Mouse (Mus musculus) embryonic facial prominence, embryonic 13.5 days (tissue): ENCODE measurements around the gene Slc7a14. TPM values are rescaled to one million over a fixed set of nuclear protein-coding genes. Genes with fewer than 3 reads are reported as not detected.
A peak's percentile ranks its signal among the peaks of the same experiment; 100 is the strongest.

Experiments used
- ATAC-seq: fragments of 200-750 bp; cut with Nextera tagmentation; 2 replicates; pipeline ENCODE4 v1.8.0; 2017; ENCODE audit warnings: low read depth; ENCODE audit not compliant: insufficient number of reproducible peaks, insufficient read depth, low FRiP score, low TSS enrichment
- H3K27ac ChIP-seq: fragments of 300-500 bp; sonication (generic); 2 replicates; pipeline ENCODE4 v1.5.1; 2015; ENCODE audit warnings: moderate library complexity, mild to moderate bottlenecking, inconsistent platforms
- H3K27me3 ChIP-seq: fragments of 300-500 bp; sonication (generic); 2 replicates; pipeline ENCODE4 v1.6.1; 2015; ENCODE audit warnings: mild to moderate bottlenecking, inconsistent platforms
- H3K36me3 ChIP-seq: fragments of 300-500 bp; sonication (generic); 2 replicates; pipeline ENCODE4 v1.6.1; 2015; ENCODE audit warnings: mild to moderate bottlenecking, inconsistent platforms
- H3K4me1 ChIP-seq: fragments of 300-500 bp; sonication (generic); 2 replicates; pipeline ENCODE4 v1.6.1; 2015; ENCODE audit warnings: inconsistent platforms
- H3K4me2 ChIP-seq: fragments of 300-500 bp; sonication (generic); 2 replicates; pipeline ENCODE4 v1.6.1; 2015; ENCODE audit warnings: moderate library complexity, mild to moderate bottlenecking, inconsistent platforms
- H3K4me3 ChIP-seq: fragments of 300-500 bp; sonication (generic); 2 replicates; pipeline ENCODE4 v1.5.1; 2015; ENCODE audit warnings: mild to moderate bottlenecking, inconsistent platforms
- H3K9ac ChIP-seq: fragments of 300-500 bp; sonication (generic); 2 replicates; pipeline ENCODE4 v1.6.1; 2015; ENCODE audit warnings: mild to moderate bottlenecking, inconsistent platforms
- H3K9me3 ChIP-seq: fragments of 300-500 bp; sonication (generic); 2 replicates; pipeline ENCODE4 v1.6.1; 2016; ENCODE audit warnings: inconsistent platforms
- WGBS: fragments of 180-500 bp; shearing (Covaris S2); methylation state at CpG from one replicate; pipeline ENCODE4 v1.1.7; 2015; ENCODE audit warnings: mixed read lengths; 5-methylcytosine and 5-hydroxymethylcytosine counted together
- polyA plus RNA-seq: library from polyadenylated mRNA; unstranded; fragments of >200 nt; fragmentation: Nextera tagmentation; extraction: Ambion mirVana; gene quantifications from 2 replicates; pipeline ENCODE4 v1.2.1, GENCODE M21; 2015

Slc7a14 gene
- 0.07 and 0.21 TPM in 2 replicates for polyA plus RNA-seq

DNA sequence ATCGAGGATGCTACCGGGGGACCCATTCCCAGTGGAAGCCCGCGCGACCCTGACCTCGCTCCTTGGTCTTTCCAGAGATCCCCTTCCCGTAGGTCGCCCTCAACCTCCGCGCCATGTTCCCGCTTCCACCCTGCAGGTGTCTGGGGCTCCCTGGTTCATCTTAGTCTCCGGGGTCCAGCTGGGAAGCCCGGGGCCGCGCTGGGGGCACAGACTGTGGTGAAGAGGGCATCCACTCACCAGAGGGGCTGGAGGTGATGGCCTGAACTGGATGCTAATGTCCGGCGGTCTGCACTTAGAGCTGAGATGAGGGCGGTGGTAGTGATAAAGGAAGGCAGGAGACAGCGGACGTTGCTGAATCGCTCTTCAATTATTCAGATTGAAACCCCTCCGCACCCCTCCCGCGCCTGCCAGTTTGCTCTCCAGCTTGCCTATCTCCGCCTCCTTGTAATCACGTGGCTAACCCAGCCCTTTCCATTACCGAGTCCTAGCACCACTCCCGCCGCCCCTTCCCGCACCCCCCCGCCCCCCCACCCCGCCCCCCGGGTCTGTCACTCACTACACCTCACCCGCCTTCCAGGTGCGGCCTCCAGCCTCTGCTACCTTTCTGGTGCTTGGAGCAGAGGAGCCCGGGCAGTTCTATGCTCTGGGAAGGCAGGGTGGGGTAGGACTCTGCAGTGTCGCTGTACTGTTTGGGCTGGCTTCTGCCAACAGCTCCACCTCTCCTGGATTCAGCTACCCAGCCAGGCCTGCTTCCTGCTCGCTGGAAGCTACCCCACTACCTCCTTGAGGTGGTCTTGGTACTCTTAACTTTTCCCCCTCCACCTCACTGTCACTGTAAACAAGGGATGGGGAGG is at the start of gene Slc7a14:
Gene Slc7a14 (minus strand): TSS at position 445 of the 854 bp plus-strand sequence.
- H3K9ac ChIP-seq = no peak within 1 kb of the TSS
- H3K4me2 ChIP-seq = peak within 1 kb of the TSS; percentile 45
- no peak for ATAC-seq
- H3K4me3 ChIP-seq = peak within 1 kb of the TSS; percentile 26
- no peaks in the 10 kb centered on the region for H3K36me3 ChIP-seq
- peaks cover 8% of the 10 kb centered on the region for H3K4me1 ChIP-seq
- WGBS = under 1% methylated on average over 31 of the region's 38 CpGs
- H3K27ac ChIP-seq = no peak within 1 kb of the TSS
- H3K9me3 ChIP-seq = no peaks in the 10 kb centered on the region
- H3K27me3 ChIP-seq = peaks cover 45% of the 10 kb centered on the region

DNA sequence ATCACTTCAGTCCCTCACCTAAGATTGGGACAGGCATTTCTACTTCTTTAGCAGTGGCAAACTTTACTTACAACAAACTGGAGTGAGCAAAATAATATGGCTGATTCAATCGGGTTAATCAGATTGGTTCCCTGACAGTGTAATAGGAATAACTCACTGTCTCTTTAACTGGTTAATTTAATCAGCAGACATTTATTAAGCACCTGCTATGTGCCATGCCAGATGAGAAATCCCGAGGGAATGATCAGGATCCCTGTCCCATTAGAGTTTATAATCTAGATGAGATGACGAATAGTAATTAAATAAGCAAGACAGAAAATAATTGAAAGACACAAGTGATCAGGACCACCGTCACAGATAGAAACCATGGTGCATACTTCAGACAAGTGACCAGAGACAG is 36.4 kb upstream of the Slc7a14 start:
- Histone ChIP-seq H3K27me3 (no peaks in the 10 kb centered on the region), H3K4me1 (no peaks in the 10 kb centered on the region), H3K9me3 (no peaks in the 10 kb centered on the region), H3K36me3 (no peaks in the 10 kb centered on the region), H3K9ac (no peak overlapping the region), H3K4me2 (no peak overlapping the region), H3K4me3 (no peak overlapping the region), H3K27ac (no peak overlapping the region)
- 75% methylated on average over 4 of the region's 4 CpGs for WGBS
- ATAC-seq = no peak

DNA sequence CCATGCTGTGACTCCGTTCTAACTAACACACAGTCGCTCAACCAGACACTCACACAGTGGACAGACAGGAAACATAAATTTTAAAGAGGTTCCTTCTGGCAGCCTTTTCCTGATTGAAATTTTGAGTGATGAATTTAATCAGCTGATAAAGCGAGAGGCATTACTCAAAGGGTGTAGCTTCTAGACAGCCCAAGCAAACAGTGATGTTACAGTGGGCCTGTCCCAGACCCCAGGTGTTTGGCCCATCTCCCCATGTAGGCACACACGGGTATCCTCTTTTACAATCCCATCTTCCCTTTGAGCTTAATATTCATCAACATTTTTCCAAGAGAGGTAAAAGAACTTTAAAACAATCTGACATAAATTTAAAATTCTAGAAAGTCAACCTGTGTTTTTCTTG is 35.6 kb upstream of the Slc7a14 start:
- no peak overlapping the region for H3K4me2 ChIP-seq
- no peaks in the 10 kb centered on the region for H3K9me3 ChIP-seq
- no peak overlapping the region for H3K4me3 ChIP-seq
- no peak overlapping the region for H3K9ac ChIP-seq
- H3K27ac ChIP-seq = no peak overlapping the region
- no peaks in the 10 kb centered on the region for H3K27me3 ChIP-seq
- H3K36me3 ChIP-seq = no peaks in the 10 kb centered on the region
- H3K4me1 ChIP-seq = no peaks in the 10 kb centered on the region
- 79% methylated on average over 4 of the region's 4 CpGs for WGBS
- no peak for ATAC-seq

DNA sequence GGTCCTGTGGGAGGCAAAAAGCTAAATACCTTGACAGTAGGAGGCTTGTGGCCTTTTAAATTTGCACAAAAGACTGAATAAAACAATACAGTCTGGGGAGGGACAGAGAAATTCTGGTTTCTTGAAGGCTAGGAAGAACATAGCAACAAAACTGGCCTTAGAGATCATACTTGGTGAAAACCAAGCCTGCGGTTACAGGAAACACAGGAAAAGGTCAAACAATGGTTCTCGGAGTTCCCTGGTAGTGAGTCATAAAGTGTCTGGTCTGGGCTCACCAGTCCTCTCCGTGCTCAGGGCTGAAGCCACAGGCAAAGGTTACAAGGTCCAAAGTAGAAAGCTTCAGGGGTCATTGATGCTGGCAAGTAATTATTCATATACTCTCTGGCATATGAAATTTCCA is 29.1 kb upstream of the Slc7a14 start:
- WGBS = 58% methylated on average over 3 of the region's 3 CpGs

DNA sequence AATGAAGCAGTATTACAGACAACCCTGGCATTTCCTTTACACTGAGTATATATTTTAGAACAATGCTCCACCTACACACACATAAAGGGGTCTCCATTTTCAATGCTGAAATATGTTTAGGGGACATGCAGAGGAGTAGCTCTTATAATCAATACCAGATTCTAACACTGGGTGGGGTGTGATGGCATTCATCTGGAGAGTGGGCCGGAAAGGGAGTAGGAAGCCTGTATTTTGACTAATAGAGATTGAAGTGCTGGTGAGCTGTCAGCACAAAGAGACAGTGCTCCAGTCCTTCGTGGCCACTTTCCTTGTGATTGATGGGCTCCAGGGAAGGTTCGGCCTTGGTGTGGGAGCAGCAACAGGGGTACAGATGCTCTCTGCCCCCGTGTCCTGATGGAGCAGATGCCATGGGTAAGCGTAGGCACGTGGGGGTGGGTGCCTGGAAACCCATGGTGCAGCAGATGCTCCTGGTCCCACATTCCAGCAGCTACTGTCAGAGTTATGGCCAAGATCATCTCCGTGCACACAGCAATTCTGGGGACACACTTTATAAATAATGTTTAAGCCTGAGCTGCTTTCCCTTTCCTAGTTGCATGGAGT is 18.2 kb upstream of the Slc7a14 start:
- Histone ChIP-seq H3K27me3 (no peaks in the 10 kb centered on the region), H3K9ac (no peak overlapping the region), H3K36me3 (no peaks in the 10 kb centered on the region), H3K4me1 (no peaks in the 10 kb centered on the region), H3K9me3 (no peaks in the 10 kb centered on the region), H3K4me3 (no peak overlapping the region), H3K27ac (no peak overlapping the region), H3K4me2 (no peak overlapping the region)
- ATAC-seq = no peak
- 67% methylated on average over 7 of the region's 7 CpGs for WGBS

More for the DNA sequence above, 29.1 kb upstream of the Slc7a14 start:
- Histone ChIP-seq H3K4me3 (no peak overlapping the region), H3K9ac (no peak overlapping the region), H3K27ac (no peak overlapping the region), H3K9me3 (no peaks in the 10 kb centered on the region), H3K4me1 (no peaks in the 10 kb centered on the region), H3K36me3 (no peaks in the 10 kb centered on the region), H3K27me3 (no peaks in the 10 kb centered on the region), H3K4me2 (no peak overlapping the region)
- no peak for ATAC-seq

DNA sequence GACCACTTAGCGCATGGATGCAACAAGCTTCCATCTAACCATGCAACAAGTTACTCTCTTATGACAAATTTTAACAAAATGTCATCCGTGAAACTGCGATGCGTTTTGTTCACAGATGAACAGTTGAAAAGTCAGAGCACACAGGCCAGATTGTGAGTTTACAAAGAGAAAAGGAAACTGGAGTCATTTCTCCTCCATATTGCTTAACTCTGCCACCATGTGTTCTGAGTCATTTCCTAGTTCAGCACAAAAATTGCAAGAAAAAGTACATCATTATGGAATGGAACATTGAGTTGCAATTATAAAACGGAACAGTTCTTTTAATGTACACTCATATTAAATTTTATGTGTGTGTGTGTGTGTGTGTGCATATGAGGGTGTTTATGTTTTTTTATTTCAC is 17.6 kb upstream of the Slc7a14 start:
- H3K9me3 ChIP-seq = no peaks in the 10 kb centered on the region
- H3K27ac ChIP-seq = no peak overlapping the region
- no peaks in the 10 kb centered on the region for H3K4me1 ChIP-seq
- 92% methylated on average over 5 of the region's 5 CpGs for WGBS
- no peaks in the 10 kb centered on the region for H3K36me3 ChIP-seq
- no peak overlapping the region for H3K4me3 ChIP-seq
- ATAC-seq = no peak
- no peaks in the 10 kb centered on the region for H3K27me3 ChIP-seq
- H3K4me2 ChIP-seq = no peak overlapping the region
- no peak overlapping the region for H3K9ac ChIP-seq

DNA sequence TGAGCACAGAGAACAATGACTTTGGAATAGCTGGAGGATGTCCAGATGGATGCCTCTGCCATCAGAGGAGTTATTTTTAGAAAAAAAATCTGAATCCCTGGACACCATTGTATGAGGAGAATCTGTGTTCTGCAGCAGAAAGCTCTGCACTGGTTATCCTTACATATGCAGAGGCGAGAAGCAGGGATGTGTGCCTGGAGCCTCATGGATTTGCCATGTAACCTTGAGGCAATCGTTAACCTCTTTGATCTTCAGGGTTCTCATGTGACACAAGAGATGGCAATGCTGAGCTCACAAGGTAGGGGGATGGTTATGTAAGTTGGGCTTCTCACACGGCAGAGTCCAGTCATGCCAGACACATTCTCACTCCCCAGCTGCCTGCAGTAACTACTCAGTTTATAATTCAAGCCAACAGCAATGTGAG is 14.1 kb upstream of the Slc7a14 start:
- Histone ChIP-seq H3K36me3 (no peaks in the 10 kb centered on the region), H3K9me3 (no peaks in the 10 kb centered on the region), H3K4me1 (no peaks in the 10 kb centered on the region), H3K27ac (no peak overlapping the region), H3K4me3 (no peak overlapping the region), H3K9ac (no peak overlapping the region), H3K4me2 (no peak overlapping the region), H3K27me3 (no peaks in the 10 kb centered on the region)
- WGBS = 33% methylated on average over 3 of the region's 3 CpGs
- no peak for ATAC-seq

DNA sequence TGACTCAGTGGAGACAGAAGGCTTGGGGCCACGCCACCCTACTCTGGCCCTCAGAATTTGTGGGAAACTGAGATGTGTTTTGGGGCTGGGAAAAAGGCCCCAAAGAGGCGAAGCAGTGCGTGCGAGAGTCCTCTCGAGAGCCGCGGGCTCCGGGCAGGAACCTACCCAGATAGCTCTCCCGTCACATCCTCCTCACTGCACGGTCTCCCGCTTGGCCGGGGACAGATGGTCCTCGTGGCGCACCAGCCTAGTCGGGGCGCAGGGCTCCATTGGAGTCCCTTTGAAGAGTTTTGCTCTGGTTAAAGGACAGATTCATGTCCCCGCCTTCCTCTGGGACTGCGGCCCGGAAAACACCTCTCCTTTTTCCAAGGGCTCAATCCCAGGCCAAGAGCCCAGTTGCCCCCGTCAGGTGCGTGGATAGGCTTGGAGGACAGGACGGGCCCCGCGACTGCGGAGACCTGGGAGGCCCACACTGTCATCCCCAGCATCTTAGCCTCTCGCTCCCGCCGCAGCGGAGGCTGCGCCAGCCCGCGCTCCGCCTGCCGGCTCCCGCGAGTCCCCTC is 726 bp downstream of the Slc7a14 start:
- WGBS = 1% methylated on average over 36 of the region's 36 CpGs
- Histone ChIP-seq H3K4me2 (peak overlapping the region; percentile 45), H3K27me3 (peaks cover 45% of the 10 kb centered on the region), H3K4me3 (peak overlapping the region; percentile 26), H3K9me3 (no peaks in the 10 kb centered on the region), H3K27ac (no peak overlapping the region), H3K4me1 (peaks cover 8% of the 10 kb centered on the region), H3K36me3 (no peaks in the 10 kb centered on the region), H3K9ac (no peak overlapping the region)
- no peak for ATAC-seq

DNA sequence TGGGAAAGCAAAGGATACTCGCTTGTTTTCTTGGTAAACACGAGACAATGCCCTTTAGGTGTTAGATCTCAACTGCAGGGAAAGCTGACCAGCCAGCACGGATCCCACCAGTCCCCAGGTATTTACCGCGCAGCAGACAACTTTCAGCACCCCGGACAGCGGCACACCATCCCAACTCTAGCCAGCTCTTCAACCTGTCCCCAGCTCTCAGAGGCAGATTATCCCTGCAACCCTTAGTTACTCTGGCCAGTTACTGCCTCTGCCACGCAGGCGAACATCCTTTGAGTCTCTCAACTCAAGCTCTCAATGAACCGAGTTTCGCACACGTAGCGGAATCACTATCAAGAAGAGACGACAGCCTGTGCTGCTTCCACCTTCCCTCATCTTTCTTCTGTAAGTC is 1.3 kb downstream of the Slc7a14 start:
- ATAC-seq = no peak
- Histone ChIP-seq H3K4me2 (no peak overlapping the region), H3K27ac (no peak overlapping the region), H3K4me3 (no peak overlapping the region), H3K4me1 (peaks cover 8% of the 10 kb centered on the region), H3K27me3 (peaks cover 45% of the 10 kb centered on the region), H3K9ac (no peak overlapping the region), H3K9me3 (no peaks in the 10 kb centered on the region), H3K36me3 (no peaks in the 10 kb centered on the region)
- 3% methylated on average over 14 of the region's 14 CpGs for WGBS

DNA sequence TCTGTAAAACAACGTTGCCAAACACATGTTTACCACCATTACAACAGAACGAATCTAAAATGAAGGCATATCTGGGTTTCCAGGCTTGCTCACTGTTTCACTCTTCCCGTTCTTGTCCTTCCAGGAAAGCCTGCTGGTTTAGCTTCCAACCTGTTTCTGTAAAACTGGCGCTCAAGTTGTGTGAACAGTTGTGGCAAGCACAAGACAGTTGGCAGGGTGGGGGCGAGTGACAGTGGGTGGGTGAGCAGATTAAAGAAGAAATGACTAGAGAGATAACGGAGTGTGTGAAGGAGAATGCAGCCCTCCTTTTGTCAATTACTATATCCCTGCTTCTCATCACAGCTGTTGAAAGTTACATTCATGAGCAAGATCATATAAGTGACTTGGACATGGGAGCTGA is 2.2 kb downstream of the Slc7a14 start:
- Histone ChIP-seq H3K4me1 (peaks cover 8% of the 10 kb centered on the region), H3K4me2 (no peak overlapping the region)
- 82% methylated on average over 6 of the region's 6 CpGs for WGBS

DNA sequence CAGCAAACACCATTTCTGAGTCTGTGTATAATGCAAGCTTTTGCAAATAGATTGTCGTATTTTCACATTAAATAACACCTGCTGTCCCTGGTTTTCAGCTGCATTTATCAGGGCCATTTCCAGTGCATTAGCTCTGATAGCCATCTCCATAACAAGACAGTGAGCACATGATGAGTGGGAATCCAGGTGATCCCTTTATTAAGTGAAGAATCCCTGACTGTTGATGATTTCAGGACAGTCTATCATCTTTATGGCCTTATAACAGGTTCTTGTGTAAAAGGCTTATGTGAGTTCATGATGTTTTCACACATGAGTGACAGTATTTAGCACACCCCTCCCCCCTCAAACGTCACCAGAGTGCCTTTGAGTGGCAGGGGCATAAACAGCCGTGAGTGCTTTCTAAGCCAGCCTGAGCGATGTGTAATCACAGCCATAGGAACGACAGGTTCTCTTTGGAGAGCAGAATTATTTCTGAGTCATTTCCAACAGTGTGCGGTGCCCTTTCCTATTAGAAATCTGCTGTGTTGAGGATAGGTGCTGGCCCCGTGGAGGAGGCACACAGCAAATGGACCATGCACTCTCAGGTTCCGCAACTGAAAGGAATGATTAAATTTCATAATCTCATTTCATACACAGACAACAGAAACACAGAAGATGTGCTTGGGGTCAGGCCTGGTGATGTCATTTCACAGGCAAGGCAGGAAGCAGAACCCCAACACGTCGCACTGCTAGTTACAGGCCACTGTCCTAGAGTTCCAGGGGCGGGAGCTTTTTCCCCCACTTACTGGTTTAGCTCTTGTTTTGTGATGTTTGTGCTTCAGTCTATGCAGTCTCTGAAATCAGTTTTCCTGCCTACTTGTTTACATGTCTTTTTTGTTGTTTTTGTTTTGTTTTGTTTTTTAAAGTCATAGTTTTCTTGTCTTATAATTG is 18.2 kb downstream of the Slc7a14 start:
- 63% methylated on average over 11 of the region's 11 CpGs for WGBS
- no peaks in the 10 kb centered on the region for H3K36me3 ChIP-seq
- no peaks in the 10 kb centered on the region for H3K4me1 ChIP-seq
- no peak for ATAC-seq
- no peak overlapping the region for H3K4me2 ChIP-seq
- no peak overlapping the region for H3K27ac ChIP-seq
- no peak overlapping the region for H3K9ac ChIP-seq
- H3K4me3 ChIP-seq = no peak overlapping the region
- no peaks in the 10 kb centered on the region for H3K27me3 ChIP-seq
- no peaks in the 10 kb centered on the region for H3K9me3 ChIP-seq

More for the DNA sequence above, 2.2 kb downstream of the Slc7a14 start:
- H3K27ac ChIP-seq = no peak overlapping the region
- no peak overlapping the region for H3K9ac ChIP-seq
- no peaks in the 10 kb centered on the region for H3K36me3 ChIP-seq
- peaks cover 45% of the 10 kb centered on the region for H3K27me3 ChIP-seq
- no peak for ATAC-seq
- H3K4me3 ChIP-seq = no peak overlapping the region
- H3K9me3 ChIP-seq = no peaks in the 10 kb centered on the region
